Mouse (Mus musculus) brain, embryonic 14.5 days (tissue): ENCODE results near the gene Hephl1.

Source experiments
- CTCF ChIP-seq: fragments of 200-500 bp; IDR thresholded peaks from 2 replicates; pipeline ENCODE4 v1.5.1; 2012; ENCODE audit warnings: inconsistent platforms, mild to moderate bottlenecking, moderate library complexity, borderline replicate concordance; ENCODE audit not compliant: insufficient read depth, insufficient read length; ENCODE audit errors: extremely low read depth
- POLR2A ChIP-seq: fragments of 200-500 bp; IDR thresholded peaks from 2 replicates; pipeline ENCODE4 v1.6.1; 2012; ENCODE audit warnings: mild to moderate bottlenecking, inconsistent platforms, borderline replicate concordance; ENCODE audit not compliant: poor library complexity, insufficient read depth, insufficient read length, severe bottlenecking; ENCODE audit errors: extremely low read depth

DNA sequence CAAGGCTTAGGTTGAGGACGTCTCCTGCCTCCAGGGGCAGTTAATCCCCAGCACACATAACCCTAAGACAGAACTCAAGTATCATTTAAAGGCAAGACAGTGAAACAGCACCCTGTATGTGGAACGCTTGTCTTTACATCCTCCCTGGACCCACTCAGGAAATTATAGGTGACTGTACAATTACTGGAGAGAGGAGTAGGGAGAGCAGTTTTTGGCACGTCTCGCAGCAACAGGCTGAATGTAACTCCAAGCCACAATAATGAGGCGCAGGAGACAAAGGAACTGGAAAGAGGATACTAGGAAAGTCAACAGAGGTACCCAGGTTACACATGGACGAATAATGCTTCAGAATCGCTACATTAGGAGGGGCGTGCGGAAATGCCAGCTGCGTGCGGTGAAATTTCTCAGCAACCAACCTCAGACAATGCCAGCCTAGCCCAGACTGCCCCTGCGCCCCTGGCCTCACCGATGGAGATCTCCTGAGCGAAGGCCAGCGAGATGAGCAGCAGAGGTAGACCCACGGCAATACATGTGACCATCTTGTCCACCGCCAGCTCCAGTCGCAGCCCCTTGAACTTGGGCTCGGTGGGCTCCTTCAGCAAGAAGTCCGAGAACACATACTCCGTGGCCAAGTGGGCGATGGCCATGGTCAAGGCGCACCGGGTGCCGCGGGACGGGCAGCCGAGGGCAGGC, 67.4 kb downstream of the Hephl1 start:
- TF ChIP-seq CTCF (no peak), POLR2A (no peak)
